Mouse (Mus musculus) cerebellum, adult 8-10 months (tissue): ENCODE data around the gene Bcl2l14.

Experiments used
- DNase-seq: peaks from one replicate; pipeline ENCODE4 v3.0.0; 2022

Gene Bcl2l14

DNA sequence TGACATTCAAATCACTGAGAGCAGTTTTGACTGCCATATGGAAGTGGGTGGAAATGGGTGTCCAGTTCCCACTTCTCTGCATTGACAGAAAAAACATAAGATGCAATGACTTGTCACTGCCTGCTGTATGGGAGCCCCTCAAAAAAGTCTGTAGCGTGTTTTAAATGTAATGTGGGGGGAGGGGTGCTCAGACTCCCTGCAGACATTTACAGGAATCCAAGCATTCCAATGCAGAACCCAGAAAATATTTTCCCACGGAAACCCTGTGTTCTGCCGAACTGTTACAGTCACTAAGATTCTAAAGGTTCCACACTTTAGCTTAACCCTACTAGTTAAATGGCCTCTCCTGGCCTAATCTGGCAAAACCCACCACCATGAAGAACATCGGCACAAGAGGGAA, at the start of gene Bcl2l14:
Bcl2l14 (plus strand) TSS at position 301 of the 400 bp plus-strand sequence.
- DNase-seq, result no peak

DNA sequence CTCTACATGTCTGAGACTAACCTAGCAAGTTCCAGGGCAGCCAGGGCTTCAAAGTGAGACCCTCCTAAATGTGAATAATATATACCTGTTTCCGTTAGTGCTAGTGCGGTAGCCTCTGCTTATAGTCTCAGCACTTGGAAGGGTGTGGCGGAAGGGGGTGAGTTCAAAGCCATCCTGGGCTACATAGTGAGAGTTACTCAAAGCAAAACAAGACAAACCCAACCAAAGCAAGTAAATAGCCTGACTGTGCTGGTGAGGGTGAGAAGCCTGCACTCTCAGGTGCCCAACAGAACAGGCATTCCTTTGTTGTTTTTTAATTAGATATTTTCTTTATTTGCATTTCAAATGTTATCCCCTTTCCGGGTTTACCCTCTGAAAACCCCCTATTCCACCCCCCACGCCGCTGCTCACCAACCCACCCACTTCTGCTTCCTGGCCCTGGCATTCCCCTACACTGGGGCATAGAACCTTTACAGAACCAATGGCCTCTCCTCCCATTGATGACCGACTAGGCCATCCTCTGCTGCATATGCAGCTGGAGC, 47.5 kb upstream of the Bcl2l14 start:
- no peak for DNase-seq

DNA sequence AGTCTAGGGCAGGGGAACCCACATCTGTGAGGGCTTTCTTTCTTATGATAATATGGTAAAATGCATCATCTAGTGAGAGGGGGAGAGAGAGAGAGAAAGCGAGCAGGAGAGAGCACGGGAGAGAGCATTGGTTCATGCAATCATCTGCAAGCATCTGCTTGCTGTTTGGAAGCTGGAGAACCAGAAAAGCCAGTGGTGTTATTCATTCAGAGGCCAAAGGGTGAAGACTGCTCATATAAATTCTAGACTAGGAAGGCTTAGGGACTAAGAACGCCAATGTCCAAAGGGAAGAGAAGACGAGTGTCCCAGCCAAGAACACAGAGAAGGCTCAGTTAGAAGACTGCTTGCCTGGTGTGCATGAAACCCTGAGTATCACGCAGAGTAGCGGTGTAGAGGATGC, 43.2 kb upstream of the Bcl2l14 start:
- no peak for DNase-seq

DNA sequence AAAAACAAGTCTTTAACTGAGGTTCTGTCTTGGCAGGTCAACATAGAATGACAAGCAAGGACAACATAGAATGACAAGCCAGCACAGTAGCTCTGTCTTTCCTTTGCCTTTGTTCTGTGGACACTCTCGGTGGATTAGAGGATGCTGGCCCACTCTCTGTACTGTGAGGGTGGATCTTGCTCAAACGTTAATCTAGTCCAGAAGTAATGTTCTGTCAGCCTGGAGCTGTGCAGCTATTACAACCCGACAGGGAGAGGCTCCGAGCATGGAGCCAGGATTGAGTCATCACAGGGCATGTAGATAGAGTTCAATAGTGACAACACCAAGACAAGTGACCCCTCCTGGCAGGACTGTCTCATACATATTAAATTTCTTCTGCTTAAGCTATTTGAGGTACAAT, 42.4 kb upstream of the Bcl2l14 start:
- DNase-seq, result no peak

DNA sequence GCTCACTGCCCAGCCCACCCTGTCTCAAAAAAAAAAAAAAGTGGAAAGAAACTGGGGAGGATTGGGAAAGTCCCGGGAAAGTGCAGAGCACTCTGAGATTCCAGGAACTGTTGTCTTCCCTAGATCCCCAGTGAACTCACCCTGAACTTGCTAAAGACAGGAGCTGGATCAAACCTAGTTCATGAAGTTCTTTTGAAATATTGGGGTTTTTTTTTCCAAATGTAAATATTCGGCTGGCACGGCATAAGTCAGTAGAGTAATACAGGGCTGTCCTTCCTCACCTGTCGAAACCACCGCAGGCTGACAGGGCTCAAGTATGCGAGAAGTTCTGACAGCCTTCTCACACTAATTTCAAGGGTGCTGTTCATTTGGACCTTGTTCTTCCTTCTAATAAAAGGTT, 38.5 kb upstream of the Bcl2l14 start:
- no peak for DNase-seq

DNA sequence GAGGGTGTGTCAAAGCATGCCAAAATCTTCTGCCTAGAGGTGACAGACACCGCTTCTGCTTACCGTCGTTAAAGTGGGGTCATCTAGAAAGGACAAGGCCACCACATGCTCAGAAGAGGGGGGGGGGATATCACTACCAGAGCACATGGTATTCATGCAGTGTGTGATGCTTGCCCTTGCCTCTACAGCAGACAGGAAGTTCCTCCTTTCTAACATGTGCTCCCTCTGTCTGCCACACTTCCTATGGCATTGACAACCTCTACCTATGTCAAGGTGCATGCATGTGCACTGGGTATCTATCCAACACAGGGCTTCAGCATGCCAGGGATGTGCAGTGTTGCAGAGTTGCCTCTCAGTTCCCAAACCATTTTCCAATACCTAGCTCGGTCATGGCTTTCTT, 36.0 kb upstream of the Bcl2l14 start:
- DNase-seq, result no peak

DNA sequence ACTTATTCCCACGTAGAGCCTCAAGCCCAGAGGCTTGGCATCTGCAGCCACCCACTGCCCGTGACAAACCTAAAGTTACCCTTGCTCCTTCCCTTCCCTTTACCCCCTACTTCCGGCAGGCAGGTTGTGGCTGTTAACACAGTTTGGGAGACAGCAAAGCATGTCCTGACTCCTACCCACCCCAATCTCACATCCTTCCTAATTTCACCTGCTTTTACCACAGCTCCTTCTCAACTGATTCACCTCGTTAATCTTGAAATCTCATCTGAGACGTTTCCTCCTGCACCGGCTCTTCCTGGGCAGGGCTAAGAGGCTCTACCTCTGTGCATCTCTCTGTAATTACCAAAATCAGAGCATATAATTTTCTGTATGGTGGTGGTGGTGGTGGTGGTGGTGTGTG, 31.5 kb upstream of the Bcl2l14 start:
- no peak for DNase-seq

DNA sequence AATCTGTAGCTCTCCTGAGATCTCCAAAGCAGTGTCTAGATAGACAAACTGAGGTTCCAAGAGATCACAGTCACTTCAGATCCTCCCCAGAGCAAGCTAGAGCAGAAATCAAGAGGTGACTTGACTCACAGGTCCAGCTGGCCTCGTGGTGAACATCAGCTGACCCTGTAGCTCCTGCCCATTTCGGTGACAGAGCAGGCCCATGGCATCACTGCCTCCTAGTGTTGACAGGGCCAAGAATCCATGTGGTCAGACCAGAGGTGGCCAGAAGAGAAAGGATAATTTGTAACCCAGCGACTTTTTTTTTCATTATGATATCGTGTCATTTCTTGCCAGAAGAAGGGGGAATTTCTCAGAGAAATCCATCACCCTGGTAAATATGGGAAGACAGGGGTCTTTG, 30.2 kb upstream of the Bcl2l14 start:
- no peak for DNase-seq

DNA sequence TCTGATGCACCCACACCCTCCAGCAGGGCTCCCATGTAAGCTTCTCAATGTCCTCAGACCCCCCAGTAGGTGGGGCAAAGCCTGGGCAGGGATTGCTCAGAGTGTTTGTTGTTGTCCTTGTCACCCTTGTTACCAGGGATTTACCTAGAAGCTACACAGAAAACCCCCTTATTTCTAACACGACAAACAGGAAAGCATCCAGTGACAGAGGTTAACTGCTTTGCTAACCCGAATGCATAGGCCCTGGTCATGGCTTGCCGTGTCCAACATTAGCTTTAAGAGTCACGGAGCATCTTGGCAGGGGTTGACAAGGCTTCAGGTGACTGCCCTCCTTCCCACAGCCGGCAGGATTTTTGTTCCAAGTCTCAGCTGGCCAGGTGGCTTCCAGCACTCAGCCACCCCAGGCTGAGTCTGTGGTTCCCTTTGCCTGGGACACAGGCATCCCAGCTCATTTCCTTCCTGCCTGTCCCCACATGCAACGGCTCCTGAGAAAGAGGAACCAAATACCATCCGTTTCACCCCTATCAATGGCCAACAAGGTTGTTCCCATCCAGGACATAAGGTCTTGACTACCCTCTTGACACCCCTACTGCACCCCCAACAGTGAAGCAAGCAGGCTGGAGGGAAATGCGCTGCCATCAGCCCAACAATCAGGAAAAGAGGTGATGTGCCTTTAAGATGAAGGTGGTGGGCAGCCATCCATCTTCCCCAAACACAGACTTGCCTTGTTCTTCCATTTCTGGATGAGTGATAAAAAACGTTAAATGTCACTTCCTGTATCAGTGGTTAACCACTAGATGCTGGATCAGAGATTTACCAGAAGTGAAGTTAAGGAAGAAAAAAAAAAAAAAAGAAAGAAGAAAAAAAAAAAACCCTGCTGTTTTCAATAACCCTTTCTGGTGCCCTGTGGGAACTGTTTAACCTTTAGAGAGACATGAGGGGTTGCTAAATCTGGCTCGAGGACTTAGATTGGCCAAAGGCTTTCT, 29.5 kb upstream of the Bcl2l14 start:
- no peak for DNase-seq

DNA sequence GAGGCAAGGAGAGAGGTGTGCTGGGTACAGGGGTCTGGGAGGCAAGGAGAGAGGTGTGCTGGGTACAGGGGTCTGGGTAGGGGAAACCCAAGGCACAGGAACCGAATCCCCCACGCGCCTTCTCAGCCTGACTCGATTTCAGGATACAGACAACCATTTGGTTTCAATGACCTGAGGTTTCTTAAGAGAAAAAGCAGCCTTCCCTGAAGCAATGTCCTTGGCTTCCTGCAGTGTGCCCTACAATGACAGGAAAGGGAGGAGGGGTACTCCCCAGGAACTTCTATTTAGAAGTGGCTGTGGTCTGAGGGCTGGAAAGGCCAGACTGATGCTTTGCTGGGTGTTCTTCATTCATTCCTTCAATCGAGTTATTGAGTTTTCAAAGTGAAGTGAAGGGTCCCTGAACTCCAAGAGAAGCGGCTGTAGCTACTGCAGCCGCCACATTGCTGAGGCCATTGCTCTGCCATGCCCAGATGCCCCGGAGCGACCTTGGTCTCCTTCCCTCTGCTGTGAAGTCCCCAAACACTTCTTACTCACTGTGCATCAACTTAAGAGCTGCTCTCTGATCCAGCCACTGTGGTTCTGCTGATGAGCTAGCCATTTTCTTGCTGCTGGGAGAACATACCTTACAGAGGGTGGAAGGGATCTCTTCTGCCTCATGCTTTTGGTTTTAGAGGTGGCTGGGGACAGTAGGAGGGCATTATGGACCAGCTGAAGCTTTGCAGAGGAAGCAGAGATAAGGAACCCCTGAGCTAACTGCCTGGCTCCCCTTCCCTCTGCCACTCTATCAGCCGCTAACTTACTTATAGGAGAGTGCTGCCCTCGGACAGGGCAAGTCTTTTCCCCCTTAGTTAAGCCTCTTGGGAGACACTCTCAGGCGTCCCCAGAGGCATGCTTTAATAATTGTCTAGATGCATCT, 28.5 kb upstream of the Bcl2l14 start:
- no peak for DNase-seq

DNA sequence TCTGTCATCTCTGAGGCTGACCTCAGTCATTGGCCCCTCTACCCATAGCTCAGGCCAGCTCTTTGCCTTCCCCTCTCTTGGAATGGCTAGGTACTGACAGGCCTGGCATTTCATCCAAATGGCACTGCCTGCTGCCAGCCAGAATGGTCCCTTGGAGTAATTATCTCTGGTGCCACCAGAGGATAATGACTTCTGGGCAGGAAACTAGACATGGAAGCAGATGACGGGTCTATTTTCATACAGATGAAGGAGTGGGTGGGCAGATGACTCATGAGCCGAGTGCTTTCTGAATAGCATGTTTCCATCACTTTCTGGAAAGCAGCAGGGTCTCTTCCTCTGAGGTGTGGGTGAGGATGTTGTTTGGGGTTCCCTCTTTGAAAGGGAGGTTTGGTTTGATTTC, 23.2 kb upstream of the Bcl2l14 start:
- DNase-seq, result no peak

DNA sequence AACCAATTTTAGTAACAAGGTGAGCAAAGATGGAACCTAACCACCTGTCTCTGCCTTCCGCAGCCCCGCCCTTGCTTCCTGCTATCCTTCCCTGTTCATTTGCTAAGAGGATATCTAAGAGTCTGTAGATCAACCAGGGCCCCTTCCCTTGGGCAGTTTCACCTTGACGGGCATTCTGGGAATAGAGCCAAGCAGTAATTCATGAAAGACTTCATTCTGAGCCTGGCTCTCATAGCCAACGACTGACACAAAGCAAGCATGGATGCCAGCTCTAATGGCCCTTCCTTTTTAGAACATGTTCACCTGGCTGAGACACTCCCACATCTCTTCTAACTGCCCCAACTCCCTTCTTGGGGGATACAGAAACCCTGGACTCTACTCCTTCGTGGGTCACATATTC, 18.9 kb upstream of the Bcl2l14 start:
- no peak for DNase-seq

DNA sequence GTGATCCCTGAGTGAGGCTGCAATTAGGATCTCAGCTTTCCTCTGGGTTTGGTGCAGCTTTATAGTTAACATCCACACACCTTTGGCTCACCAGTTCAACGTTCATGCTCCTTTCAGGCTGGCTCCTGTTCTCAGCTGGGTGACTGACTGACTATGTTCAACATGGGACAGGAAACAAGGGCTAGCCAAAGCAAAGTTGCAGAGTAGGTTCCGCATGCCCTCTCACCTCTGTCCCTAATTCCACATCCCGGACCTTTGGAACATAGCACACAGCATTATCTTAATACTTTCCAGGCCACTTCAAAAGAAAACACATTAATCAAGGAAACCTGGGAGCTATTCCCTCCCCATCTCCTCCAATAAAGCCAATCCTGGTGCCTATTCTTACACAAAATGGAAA, 18.3 kb upstream of the Bcl2l14 start:
- no peak for DNase-seq

DNA sequence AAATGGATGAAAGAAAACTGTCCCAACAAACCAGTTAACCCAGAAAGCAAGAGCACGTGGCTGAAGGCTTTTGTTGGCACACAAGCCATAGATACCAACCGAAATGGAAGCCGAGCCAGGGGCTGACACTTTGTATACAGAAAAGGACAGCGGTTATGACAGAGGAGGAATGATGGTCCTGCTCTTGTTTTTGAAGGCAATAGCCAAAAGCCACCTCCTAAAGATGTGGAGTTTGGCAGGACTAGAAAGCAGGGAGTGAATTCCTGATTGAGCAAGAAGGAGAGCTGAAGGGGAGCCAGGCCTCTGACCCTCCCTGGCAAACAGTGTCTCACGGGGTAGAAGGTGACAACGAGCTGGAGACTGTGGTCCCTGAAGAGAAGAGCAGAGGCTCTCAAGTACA, 14.7 kb upstream of the Bcl2l14 start:
- DNase-seq, result no peak

DNA sequence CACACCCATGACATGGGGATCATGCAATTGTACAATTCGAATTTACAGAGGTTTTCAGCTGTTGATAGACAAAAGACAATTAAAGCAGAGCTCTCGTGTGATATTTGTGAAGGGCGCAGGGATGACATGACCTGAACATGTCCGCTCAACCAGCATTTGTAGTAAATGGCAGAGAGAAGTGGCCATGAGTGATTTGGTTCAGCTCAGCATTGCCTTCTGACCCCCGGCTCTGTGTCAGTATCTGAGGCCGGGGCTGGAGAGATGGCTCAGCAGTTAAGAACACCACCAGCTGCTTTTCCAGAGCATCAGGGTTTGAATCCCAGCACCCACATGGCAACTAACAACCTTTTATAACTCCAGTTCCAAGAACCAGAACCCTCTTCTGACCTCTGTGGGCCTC, 10.2 kb upstream of the Bcl2l14 start:
- DNase-seq, result no peak

DNA sequence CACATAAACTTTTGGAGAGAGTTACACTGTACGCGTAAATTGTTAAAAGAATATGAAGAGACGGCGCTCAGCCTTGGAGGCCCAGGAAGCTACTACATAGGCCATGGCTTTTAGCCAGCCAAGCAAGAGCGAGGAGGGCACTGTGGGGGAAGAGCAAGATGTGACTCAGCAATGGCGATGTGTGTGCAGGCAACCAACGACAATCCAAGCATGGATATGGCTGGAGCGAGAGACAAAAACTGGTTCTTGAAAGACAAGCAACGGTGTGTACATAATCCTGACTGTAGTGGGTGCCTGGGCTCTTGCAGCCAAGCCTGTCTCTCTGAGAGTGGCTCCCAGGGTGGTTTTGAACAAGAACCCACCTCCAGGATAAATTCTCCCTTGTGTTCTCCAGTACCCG, 8.7 kb upstream of the Bcl2l14 start:
- no peak for DNase-seq

DNA sequence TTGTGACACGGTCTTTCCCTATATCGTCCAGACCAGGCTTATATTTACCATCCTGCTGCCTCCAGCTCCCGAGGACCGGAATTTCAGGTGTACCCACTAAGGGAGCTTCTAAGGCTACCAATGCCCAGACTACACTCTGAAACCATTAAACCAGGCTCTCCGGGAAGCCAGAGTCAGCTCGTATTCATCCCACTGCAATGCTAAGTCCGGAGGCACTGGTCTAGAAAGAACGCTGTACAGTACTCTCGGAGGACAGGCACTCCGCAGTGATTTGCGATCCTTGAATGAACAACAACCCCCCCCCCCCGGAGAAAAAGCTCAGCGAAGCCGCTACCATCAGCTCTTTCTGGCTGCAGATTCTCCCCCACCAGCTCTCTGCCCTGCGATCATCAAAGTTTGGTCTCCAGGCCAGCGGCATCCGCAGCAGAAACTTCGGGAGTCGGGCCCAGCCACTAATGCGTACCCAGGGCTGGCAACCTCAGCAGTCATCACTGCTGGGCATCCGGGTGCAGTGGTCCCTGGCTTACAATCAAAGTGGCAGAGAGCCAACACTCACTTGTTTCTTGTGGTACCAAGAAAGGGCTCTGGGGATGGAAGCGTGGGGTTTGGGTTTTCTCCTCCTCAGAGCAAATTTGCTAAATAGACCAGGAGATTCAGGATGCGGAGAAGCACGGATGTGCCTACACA, 7.6 kb upstream of the Bcl2l14 start:
- no peak for DNase-seq

DNA sequence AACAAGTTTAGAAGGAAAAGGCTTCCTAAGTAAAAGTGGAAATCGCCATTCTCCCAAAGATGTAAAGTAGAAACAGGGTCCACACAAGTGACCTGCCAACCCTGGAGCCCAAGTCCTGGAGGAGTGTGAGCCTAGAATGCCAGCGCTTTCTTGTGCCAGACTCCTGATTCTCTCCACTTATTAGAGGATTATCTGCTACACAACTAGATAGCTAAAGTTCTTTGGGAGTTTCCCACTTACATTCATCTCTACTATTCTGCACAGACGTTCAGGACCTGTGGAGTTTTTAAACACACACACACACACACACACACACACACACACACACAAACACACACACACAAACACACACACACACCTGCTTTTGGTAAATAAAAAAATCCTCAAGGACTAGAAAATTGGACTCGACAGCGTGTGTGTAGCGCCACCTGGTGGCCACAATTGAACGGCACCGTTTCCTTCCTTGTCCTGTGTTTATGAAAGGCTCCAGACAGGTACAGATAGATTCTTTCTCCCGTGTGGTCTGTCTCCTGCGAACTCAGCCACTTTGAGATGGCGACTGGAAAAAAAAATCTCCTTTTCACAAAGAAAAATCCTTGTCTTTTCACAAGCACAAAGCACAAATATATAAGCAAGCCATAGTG, 6.7 kb upstream of the Bcl2l14 start:
- DNase-seq, result peak; percentile 70

DNA sequence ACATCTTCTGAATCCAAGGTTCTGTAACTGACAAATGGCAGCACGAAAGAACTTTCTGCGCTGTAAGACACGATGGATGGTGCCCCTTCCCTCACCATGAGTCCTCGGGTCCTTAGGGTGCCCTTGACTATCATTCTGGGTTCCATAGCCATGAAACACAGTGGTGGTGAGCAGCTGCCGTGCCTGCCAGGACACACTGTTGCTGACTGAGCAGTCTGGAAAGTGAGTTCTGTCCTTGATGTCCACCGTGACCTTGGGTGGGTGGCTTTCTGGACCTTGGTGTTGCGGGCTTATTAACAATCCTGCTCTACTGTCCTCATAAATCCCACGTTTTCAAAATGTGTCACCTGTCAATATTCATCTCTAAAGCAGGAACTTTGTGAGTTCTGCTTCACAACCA, 6.2 kb upstream of the Bcl2l14 start:
- no peak for DNase-seq

DNA sequence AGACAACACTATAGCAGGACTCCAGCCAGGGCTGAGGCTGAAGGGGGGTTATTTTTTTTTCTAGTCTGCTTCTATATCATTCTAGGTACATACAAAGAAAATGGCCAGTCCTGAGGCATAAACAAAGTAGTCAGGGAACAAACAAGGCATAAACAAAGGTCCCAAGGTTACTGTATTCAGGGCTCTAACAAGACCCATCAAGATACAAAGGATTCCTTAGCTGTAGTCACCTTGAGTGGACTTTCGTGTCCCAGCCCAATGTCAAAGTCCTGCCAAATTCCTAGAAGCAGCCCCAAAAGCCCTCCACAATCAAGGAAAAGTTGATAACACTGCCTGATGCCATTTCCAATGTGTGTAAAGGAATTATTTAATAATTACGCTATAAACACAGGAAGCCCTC, 5.3 kb upstream of the Bcl2l14 start:
- no peak for DNase-seq

DNA sequence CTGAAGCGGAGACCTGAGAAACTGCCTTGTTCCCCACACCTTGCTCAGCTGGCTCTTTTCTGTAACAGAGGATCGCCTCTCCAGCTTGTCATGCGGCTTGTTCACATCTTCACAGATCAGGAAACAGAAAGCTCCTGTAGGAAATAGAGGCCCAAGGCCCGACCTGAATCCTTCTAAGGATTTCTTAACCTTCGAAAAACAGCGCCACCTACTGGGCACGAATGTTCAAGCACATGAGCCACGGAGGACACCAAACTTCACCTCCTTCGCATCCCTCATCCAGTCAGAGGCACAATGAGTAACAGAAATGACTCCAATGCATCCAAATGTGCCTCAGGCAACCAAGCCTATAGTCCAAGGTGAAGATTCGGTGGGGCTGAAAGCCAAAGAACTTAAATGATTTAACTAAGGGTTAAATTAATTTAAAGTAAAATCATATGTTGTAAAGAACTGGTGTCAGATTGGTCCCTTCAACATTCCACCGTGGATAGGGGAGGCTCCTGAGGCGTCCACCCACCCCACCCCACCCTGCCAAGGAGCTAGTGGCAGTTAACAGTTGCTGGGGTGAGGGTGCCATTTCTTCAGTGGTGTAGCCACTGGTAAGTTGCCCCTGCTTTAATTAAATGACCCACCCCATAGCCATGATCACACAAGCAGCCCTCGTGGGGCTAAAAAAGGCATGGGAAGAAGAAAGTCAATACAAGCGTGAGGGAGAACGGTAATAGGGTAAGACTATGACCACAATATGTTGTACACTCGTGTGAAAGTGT, 7.0 kb downstream of the Bcl2l14 start:
- DNase-seq, result no peak

DNA sequence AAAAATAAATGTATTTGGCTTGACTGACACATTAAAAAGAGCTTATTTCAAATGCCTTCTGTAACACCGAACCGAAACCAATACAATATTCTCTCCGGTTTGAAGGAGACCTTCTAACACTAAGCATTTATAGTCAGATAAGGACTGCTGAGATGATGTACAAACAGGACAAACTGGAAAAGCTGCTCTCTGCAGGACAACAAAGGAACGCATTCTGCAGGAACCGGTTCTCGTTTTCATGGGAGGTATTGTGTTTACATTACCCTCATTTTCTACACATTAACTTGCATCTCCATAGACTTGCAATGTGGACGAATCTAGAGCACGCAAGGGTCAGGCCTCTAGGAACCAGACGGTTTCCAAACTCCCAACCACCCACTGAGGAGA, 7.6 kb downstream of the Bcl2l14 start:
- DNase-seq, result no peak
